Mouse (Mus musculus): ENCODE measurements around the gene Ppp1r10.

Gene Ppp1r10

GRCm38 (mm10) chr17:35916297-35917142, at the start of gene Ppp1r10, which contains the start of gene Mrps18b:
TSS of gene Ppp1r10 (plus strand) at chr17:35916434.
TSS of gene Mrps18b (minus strand) at chr17:35916389.
- DNase-seq, result peak; percentile 98

GRCm38 (mm10) chr17:35866911-35867890, 49.0 kb upstream of the Ppp1r10 start:
- DNase-seq, result peak; percentile 73

GRCm38 (mm10) chr17:35868165-35868820, 47.9 kb upstream of the Ppp1r10 start:
- DNase-seq, result peak; percentile 74

- DNase-seq, result no peak
Measured at GRCm38 (mm10) chr17:35868961-35869345, 47.3 kb upstream of the Ppp1r10 start.

- DNase-seq, result peak; percentile 62
Measured at GRCm38 (mm10) chr17:35869346-35870067, 46.7 kb upstream of the Ppp1r10 start.

GRCm38 (mm10) chr17:35870151-35870883, 45.9 kb upstream of the Ppp1r10 start:
- peak; percentile 84 for DNase-seq

- peak; percentile 80 for DNase-seq
Measured at GRCm38 (mm10) chr17:35870884-35871696, 45.1 kb upstream of the Ppp1r10 start.

DNA sequence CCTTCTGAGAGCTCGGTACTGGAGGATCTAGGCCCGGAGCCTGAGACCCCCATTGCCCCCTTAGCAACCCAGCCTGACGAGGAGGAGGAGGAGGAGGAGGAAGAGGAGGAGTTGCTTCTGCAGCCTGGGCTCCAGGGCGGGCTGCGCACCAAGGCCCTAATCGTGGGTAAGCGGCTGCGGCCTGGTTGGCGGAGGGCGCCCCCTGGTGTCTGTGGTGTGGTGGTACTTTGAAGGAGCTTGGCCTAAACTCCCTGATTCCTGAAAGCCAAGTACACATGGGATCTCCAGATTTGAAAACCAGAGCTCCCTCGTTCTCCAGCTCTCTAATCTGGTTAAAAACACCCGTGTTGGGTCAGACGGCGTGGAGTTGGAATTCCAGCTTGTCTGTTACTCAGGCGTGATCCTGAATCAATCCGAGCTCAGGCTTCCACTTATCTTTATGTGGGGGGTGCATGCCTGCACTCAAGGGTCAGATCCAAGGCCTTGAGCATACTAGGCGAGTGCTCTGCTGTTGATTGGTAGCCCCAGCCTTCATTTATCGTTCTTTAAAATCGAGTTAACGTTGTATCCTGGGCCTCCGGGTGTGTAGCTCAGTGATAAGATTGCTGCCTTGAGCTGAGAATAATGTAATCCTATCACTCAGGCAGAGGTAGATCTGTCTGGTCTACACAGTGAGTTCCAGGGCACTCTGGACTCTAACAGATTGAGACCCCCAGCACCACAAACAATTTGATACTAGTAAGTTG, 42.3 kb upstream of the Ppp1r10 start:
- DNase-seq, result peak; percentile 96

DNA sequence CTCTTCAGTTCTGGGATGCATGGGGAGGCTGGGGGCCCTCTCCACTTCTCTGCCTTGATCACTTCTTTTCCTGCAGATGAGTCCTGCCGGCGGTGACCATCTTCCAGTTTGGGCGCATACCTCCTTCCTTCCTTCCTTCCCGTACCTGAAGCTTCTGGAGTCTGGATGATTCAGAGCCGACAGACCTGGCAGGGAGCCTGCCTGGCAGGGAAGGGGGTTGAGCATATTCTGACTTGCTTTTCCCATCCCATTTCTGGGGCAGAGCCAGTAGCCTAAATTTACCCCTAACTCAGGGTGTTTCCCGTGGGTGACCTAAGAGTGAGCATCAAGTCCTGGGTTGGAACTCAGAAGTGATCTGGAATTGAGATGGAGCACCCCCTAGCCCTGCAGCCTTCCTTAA, 41.5 kb upstream of the Ppp1r10 start:
- DNase-seq, result no peak

DNA sequence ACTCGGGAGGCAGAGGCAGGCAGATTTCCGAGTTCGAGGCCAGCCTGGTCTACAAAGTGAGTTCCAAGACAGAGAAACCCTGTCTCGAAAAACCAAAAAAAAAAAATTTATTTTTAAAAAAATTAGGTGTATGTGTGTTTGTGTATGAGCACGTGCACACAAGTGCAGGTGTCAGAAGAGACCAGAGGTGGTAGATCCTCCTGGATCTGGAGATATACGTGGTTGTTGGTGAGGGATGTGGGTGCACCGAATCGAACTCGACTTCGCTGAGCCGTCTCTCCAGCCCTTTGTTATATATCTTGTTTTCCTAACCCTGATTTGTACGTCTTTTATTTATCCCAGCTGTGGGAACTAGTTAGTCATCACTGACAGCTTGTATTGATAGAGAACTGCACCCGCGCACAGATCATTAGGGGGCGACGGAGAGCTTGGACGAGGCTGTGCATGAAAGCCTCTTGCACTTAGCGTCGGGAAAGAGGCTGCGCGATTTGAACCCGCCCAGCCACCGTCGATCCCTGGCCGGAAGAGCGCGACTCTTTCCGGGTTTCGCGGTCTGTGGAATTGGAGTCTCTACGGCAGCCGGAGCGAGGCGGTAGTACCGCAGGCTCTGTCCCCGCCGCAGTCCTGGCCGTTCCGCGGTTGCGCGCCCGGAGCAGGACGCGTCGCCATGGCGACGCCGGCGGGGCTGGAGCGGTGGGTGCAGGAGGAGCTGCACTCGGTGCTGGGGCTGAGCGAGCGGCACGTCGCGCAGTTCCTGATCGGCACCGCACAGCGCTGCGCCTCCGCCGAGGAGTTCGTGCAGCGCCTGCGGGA, 36.8 kb upstream of the Ppp1r10 start, which contains the start of gene Dhx16:
TSS of gene Dhx16 (plus strand) at position 575 of the 813 bp plus-strand sequence.
- peak; percentile 98 for DNase-seq

DNA sequence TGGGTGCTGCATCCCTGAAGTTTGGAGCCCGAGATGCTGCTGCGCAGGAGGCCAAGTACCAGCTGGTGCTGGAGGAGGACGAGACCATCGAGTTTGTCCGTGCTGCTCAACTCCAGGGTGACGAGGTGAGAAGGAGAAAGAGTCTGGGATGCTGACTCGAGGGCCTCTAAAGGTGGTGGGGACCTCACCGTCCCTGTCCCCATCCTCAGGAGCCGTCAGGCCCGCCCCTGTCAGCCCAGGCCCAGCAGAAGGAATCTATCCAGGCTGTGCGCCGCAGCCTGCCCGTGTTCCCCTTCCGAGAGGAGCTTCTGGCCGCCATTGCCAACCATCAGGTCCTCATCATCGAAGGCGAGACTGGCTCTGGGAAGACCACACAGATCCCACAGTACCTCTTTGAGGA, 33.3 kb upstream of the Ppp1r10 start:
- no peak for DNase-seq

DNA sequence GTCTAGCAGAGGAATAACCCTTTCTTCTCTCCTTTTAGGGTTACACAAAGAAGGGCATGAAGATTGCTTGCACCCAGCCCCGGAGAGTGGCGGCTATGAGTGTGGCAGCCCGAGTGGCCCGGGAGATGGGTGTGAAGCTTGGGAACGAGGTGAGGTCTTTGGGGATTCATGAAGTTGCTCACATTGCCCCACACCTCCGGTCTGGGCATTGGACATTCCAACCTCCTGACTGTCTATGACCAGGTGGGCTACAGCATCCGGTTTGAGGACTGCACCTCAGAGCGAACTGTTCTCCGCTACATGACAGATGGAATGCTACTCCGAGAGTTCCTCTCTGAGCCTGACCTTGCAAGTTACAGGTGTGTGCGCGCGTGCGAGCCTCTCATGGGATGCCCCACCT, 32.5 kb upstream of the Ppp1r10 start:
- DNase-seq, result no peak

DNA sequence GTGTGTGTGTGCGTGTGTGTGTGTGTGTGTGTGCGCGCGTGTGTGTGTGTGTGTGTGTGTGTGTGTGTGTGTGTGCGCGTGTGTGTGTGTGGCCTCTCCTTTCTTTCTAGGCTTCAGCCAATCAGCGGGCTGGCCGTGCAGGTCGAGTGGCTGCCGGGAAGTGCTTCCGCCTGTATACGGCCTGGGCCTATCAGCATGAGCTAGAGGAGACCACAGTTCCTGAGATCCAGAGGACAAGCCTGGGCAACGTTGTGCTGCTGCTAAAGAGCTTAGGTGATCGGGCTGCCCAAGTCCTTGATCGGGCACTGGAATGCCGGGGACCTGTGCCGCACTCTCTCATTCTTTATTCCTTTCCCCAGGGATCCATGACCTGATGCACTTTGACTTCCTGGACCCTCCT, 28.5 kb upstream of the Ppp1r10 start:
- DNase-seq, result no peak

- peak; percentile 96 for DNase-seq
Measured at GRCm38 (mm10) chr17:35896781-35897643, 19.2 kb upstream of the Ppp1r10 start, which contains the start of gene 2310061I04Rik. TSS of gene 2310061I04Rik (minus strand) at chr17:35897431.

DNA sequence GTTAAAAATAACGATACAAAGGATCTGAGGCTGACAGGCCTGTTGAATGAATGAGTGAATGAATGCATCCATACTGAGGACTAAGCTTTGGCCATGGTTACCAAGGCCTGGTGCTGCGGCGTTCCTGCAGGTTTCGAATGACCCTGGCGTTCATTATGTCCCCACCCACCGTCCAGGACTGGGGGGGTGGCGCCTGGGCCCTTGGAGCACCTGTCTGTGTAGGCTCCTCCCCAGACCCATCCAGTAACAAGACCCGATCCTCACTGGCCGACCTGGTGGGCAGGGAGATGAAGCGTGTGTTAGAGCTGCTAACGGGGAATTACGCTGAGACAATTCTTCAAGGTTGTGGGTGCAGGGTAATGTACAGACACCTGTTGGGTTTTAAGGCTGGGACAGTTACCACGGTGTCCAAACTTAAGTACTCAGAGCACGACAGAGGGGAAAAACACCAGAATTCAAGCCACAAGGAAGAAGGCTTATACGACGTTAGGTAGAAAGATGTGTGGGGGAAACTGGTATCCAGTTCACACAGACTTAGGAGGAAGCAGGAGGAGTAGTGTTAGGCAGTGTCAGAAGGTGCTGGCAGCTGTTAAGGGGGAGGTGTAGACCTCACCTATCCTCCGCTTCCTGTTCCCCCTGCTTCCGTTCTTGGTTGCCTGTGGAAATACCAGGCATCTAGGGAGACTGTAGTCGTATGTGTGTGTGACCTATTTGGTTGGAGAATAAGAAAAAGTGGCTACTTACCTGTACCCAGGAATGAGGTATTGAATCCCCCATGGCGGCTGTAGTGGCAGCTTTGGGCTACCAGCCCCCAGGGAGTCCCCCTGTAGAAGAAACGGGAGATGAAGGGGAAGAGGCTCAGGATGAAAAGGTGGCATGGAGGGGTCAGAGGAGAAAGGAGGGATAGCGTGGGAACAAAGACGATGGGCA, 18.3 kb upstream of the Ppp1r10 start:
- DNase-seq, result peak; percentile 47

DNA sequence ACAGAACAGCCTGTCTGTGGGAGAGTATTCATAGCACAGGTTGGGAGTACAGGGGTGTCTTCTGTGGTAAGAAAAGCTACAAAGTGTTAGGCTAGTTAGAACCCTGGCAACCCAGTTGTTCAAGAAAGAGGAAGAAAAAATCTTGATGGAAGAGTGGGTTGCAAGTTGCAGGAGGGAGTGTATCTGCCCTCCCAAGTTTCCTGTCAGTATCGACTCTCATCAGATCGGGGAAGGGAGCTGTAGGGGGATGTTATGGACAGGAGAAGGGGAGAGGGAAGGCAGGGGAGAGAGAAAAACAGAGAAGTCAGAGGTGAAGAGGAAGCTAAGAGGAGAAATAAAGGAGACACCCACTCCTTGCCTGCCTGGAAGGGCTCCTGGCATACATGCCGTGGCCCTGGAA, 15.6 kb upstream of the Ppp1r10 start:
- no peak for DNase-seq

Measured in thymus, postnatal 4 days (tissue).